Mouse (Mus musculus): ENCODE results near the gene Dync2h1.
"Not testable (repeated sequence)": the region's sequence is repeated elsewhere in the genome, so short reads cannot be mapped to it uniquely, and the experiment has no call there.

Dync2h1 gene

GRCm38 (mm10) chr9:7015600-7015999 lies 168.6 kb downstream of the Dync2h1 start:
- DNase-seq (ENCODE audit: low spot score in 2 of 2), result no peak

- no peak for DNase-seq (ENCODE audit: low spot score in 2 of 2)
Observed at GRCm38 (mm10) chr9:7014733-7015132, 169.5 kb downstream of the Dync2h1 start.

GRCm38 (mm10) chr9:7009785-7010184 lies 174.5 kb downstream of the Dync2h1 start:
- no peak for DNase-seq (ENCODE audit: low spot score in 2 of 2)

GRCm38 (mm10) chr9:6994865-6995264 lies 189.4 kb downstream of the Dync2h1 start:
- DNase-seq (ENCODE audit: low spot score in 2 of 2), result no peak

- DNase-seq (ENCODE audit: low spot score in 2 of 2), result no peak
Observed at GRCm38 (mm10) chr9:6994275-6994674, 190.0 kb downstream of the Dync2h1 start.

- DNase-seq (ENCODE audit: low spot score in 2 of 2), result no peak
Observed at GRCm38 (mm10) chr9:6988893-6989685, 195.2 kb downstream of the Dync2h1 start.

- no peak for DNase-seq (ENCODE audit: low spot score in 2 of 2)
Observed at GRCm38 (mm10) chr9:6986161-6986560, 198.1 kb downstream of the Dync2h1 start.

- DNase-seq (ENCODE audit: low spot score in 2 of 2), result no peak
Observed at GRCm38 (mm10) chr9:6969171-6969570, 215.1 kb downstream of the Dync2h1 start.

- no peak for DNase-seq (ENCODE audit: low spot score in 2 of 2)
Observed at GRCm38 (mm10) chr9:6965006-6965405, 219.2 kb downstream of the Dync2h1 start.

GRCm38 (mm10) chr9:6958311-6958710 lies 225.9 kb downstream of the Dync2h1 start:
- no peak for DNase-seq (ENCODE audit: low spot score in 2 of 2)

GRCm38 (mm10) chr9:6927399-6928035 lies 256.7 kb downstream of the Dync2h1 start:
- DNase-seq (ENCODE audit: low spot score in 2 of 2), result no peak

- no peak for DNase-seq (ENCODE audit: low spot score in 2 of 2)
Observed at GRCm38 (mm10) chr9:6913471-6913870, 270.8 kb downstream of the Dync2h1 start.

- not testable (repeated sequence) for DNase-seq (ENCODE audit: low spot score in 2 of 2)
Observed at GRCm38 (mm10) chr9:6910537-6910936, 273.7 kb downstream of the Dync2h1 start.

GRCm38 (mm10) chr9:6901620-6902019 lies 282.6 kb downstream of the Dync2h1 start:
- DNase-seq (ENCODE audit: low spot score in 2 of 2), result no peak

- DNase-seq (ENCODE audit: low spot score in 2 of 2), result no peak
Observed at GRCm38 (mm10) chr9:6891331-6891730, 292.9 kb downstream of the Dync2h1 start.

- DNase-seq (ENCODE audit: low spot score in 2 of 2), result no peak
Observed at GRCm38 (mm10) chr9:6881187-6881984, 302.9 kb downstream of the Dync2h1 start.
